Mouse (Mus musculus): ENCODE data around the gene Tcta. TPM values are rescaled to one million over a fixed set of nuclear protein-coding genes. Genes with fewer than 3 reads are reported as not detected.
A peak's percentile ranks its signal among the peaks of the same experiment; 100 is the strongest.
"Not testable (repeated sequence)": the region's sequence is repeated elsewhere in the genome, so short reads cannot be mapped to it uniquely, and the experiment has no call there.

Gene Tcta
- polyA plus RNA-seq, 1 experiment from 2014 or later, result 38.2 TPM

- H3K4me1 ChIP-seq (ENCODE audit: control insufficient read depth, insufficient read depth, low read length), result no peaks in the 10 kb centered on the region
- H3K9ac ChIP-seq (ENCODE audit: low read depth, low read length), result no peak overlapping the region
- ATAC-seq (ENCODE audit: low read depth) (peak; percentile 86), DNase-seq (ENCODE audit: low spot score) (peak; percentile 90)
- H3K9me3 ChIP-seq (ENCODE audit: control insufficient read depth, low read length), result no peaks in the 10 kb centered on the region
- H3K4me2 ChIP-seq (ENCODE audit: low read depth, low read length), result no peak overlapping the region
- no peak overlapping the region for H3K4me3 ChIP-seq (ENCODE audit: low read depth, low read length)
- 30% methylated on average over 8 of the region's 8 CpGs for WGBS
- H3K27ac ChIP-seq (replicated peaks; ENCODE audit: low read depth, low read length), result peak overlapping the region; percentile 35
- H3K36me3 ChIP-seq (ENCODE audit: control insufficient read depth, insufficient read depth, low read length), result no peaks in the 10 kb centered on the region
- H3K27me3 ChIP-seq (replicated peaks; ENCODE audit: control insufficient read depth, insufficient read depth, low read length), result no peaks in the 10 kb centered on the region
Observed at GRCm38 (mm10) chr9:108280071-108280828, 25.7 kb downstream of the Tcta start.

GRCm38 (mm10) chr9:108278697-108279450 is 27.1 kb downstream of the Tcta start:
- Histone ChIP-seq H3K4me1 (ENCODE audit: control insufficient read depth, insufficient read depth, low read length) (no peaks in the 10 kb centered on the region), H3K36me3 (ENCODE audit: control insufficient read depth, insufficient read depth, low read length) (no peaks in the 10 kb centered on the region), H3K27ac (replicated peaks; ENCODE audit: low read depth, low read length) (no peak overlapping the region), H3K27me3 (replicated peaks; ENCODE audit: control insufficient read depth, insufficient read depth, low read length) (no peaks in the 10 kb centered on the region), H3K9me3 (ENCODE audit: control insufficient read depth, low read length) (no peaks in the 10 kb centered on the region), H3K9ac (ENCODE audit: low read depth, low read length) (no peak overlapping the region), H3K4me2 (ENCODE audit: low read depth, low read length) (no peak overlapping the region), H3K4me3 (ENCODE audit: low read depth, low read length) (no peak overlapping the region)
- ATAC-seq (ENCODE audit: low read depth), result no peak
- DNase-seq (ENCODE audit: low spot score), result no peak
- WGBS, result 67% methylated on average over 10 of the region's 10 CpGs

- DNase-seq (ENCODE audit: low spot score) (no peak), ATAC-seq (ENCODE audit: low read depth) (no peak)
Observed at GRCm38 (mm10) chr9:108275331-108275659, 30.7 kb downstream of the Tcta start.

GRCm38 (mm10) chr9:108274476-108275330 is 31.3 kb downstream of the Tcta start:
- WGBS, result 52% methylated on average over 5 of the region's 5 CpGs
- H3K4me1 ChIP-seq (ENCODE audit: control insufficient read depth, insufficient read depth, low read length), result no peaks in the 10 kb centered on the region
- no peak overlapping the region for H3K9ac ChIP-seq (ENCODE audit: low read depth, low read length)
- H3K4me3 ChIP-seq (ENCODE audit: low read depth, low read length), result no peak overlapping the region
- H3K4me2 ChIP-seq (ENCODE audit: low read depth, low read length), result no peak overlapping the region
- H3K27me3 ChIP-seq (replicated peaks; ENCODE audit: control insufficient read depth, insufficient read depth, low read length), result no peaks in the 10 kb centered on the region
- H3K36me3 ChIP-seq (ENCODE audit: control insufficient read depth, insufficient read depth, low read length), result no peaks in the 10 kb centered on the region
- ATAC-seq (ENCODE audit: low read depth) (peak; percentile 79; the same call in 1 of the 2 replicates), DNase-seq (ENCODE audit: low spot score) (no peak)
- no peaks in the 10 kb centered on the region for H3K9me3 ChIP-seq (ENCODE audit: control insufficient read depth, low read length)
- H3K27ac ChIP-seq (replicated peaks; ENCODE audit: low read depth, low read length), result no peak overlapping the region

More at GRCm38 (mm10) chr9:108275331-108275659, 30.7 kb downstream of the Tcta start:
- Histone ChIP-seq H3K4me1 (ENCODE audit: control insufficient read depth, insufficient read depth, low read length) (no peaks in the 10 kb centered on the region), H3K9ac (ENCODE audit: low read depth, low read length) (no peak overlapping the region), H3K36me3 (ENCODE audit: control insufficient read depth, insufficient read depth, low read length) (no peaks in the 10 kb centered on the region), H3K27ac (replicated peaks; ENCODE audit: low read depth, low read length) (no peak overlapping the region), H3K4me2 (ENCODE audit: low read depth, low read length) (no peak overlapping the region), H3K4me3 (ENCODE audit: low read depth, low read length) (no peak overlapping the region), H3K9me3 (ENCODE audit: control insufficient read depth, low read length) (no peaks in the 10 kb centered on the region), H3K27me3 (replicated peaks; ENCODE audit: control insufficient read depth, insufficient read depth, low read length) (no peaks in the 10 kb centered on the region)
- 49% methylated on average over 6 of the region's 6 CpGs for WGBS

GRCm38 (mm10) chr9:108273485-108273884 is 32.5 kb downstream of the Tcta start:
- WGBS, result 76% methylated on average over 4 of the region's 4 CpGs
- Histone ChIP-seq H3K27me3 (replicated peaks; ENCODE audit: control insufficient read depth, insufficient read depth, low read length) (no peaks in the 10 kb centered on the region), H3K27ac (replicated peaks; ENCODE audit: low read depth, low read length) (no peak overlapping the region), H3K9ac (ENCODE audit: low read depth, low read length) (no peak overlapping the region), H3K9me3 (ENCODE audit: control insufficient read depth, low read length) (no peaks in the 10 kb centered on the region), H3K4me3 (ENCODE audit: low read depth, low read length) (no peak overlapping the region), H3K4me1 (ENCODE audit: control insufficient read depth, insufficient read depth, low read length) (no peaks in the 10 kb centered on the region), H3K36me3 (ENCODE audit: control insufficient read depth, insufficient read depth, low read length) (no peaks in the 10 kb centered on the region), H3K4me2 (ENCODE audit: low read depth, low read length) (no peak overlapping the region)
- no peak for ATAC-seq (ENCODE audit: low read depth)
- DNase-seq (ENCODE audit: low spot score), result no peak

GRCm38 (mm10) chr9:108272691-108273090 is 33.3 kb downstream of the Tcta start:
- Histone ChIP-seq H3K4me1 (ENCODE audit: control insufficient read depth, insufficient read depth, low read length) (no peaks in the 10 kb centered on the region), H3K36me3 (ENCODE audit: control insufficient read depth, insufficient read depth, low read length) (no peaks in the 10 kb centered on the region), H3K9me3 (ENCODE audit: control insufficient read depth, low read length) (no peaks in the 10 kb centered on the region), H3K27ac (replicated peaks; ENCODE audit: low read depth, low read length) (peak overlapping the region; percentile 33), H3K9ac (ENCODE audit: low read depth, low read length) (no peak overlapping the region), H3K27me3 (replicated peaks; ENCODE audit: control insufficient read depth, insufficient read depth, low read length) (no peaks in the 10 kb centered on the region), H3K4me2 (ENCODE audit: low read depth, low read length) (no peak overlapping the region), H3K4me3 (ENCODE audit: low read depth, low read length) (no peak overlapping the region)
- ATAC-seq (ENCODE audit: low read depth) (peak; percentile 42; the same call in 1 of the 2 replicates), DNase-seq (ENCODE audit: low spot score) (no peak)
- WGBS, result 57% methylated on average over 5 of the region's 5 CpGs

- DNase-seq (ENCODE audit: low spot score) (no peak), ATAC-seq (ENCODE audit: low read depth) (no peak)
- Histone ChIP-seq H3K9me3 (ENCODE audit: control insufficient read depth, low read length) (no peaks in the 10 kb centered on the region), H3K4me2 (ENCODE audit: low read depth, low read length) (no peak overlapping the region), H3K9ac (ENCODE audit: low read depth, low read length) (no peak overlapping the region), H3K27me3 (replicated peaks; ENCODE audit: control insufficient read depth, insufficient read depth, low read length) (no peaks in the 10 kb centered on the region), H3K27ac (replicated peaks; ENCODE audit: low read depth, low read length) (peak overlapping the region; percentile 44; the same call in 1 of the 2 replicates), H3K4me1 (ENCODE audit: control insufficient read depth, insufficient read depth, low read length) (no peaks in the 10 kb centered on the region), H3K4me3 (ENCODE audit: low read depth, low read length) (no peak overlapping the region), H3K36me3 (ENCODE audit: control insufficient read depth, insufficient read depth, low read length) (no peaks in the 10 kb centered on the region)
- WGBS, result 14% methylated on average over 2 of the region's 2 CpGs
Observed at GRCm38 (mm10) chr9:108271941-108272340, 34.0 kb downstream of the Tcta start.

- 77% methylated on average over 6 of the region's 7 CpGs for WGBS
- not testable (repeated sequence) for H3K36me3 ChIP-seq (ENCODE audit: control insufficient read depth, insufficient read depth, low read length); H3K4me1 ChIP-seq (ENCODE audit: control insufficient read depth, insufficient read depth, low read length); H3K27ac ChIP-seq (replicated peaks; ENCODE audit: low read depth, low read length); DNase-seq (ENCODE audit: low spot score); H3K27me3 ChIP-seq (replicated peaks; ENCODE audit: control insufficient read depth, insufficient read depth, low read length); H3K4me2 ChIP-seq (ENCODE audit: low read depth, low read length); H3K4me3 ChIP-seq (ENCODE audit: low read depth, low read length); ATAC-seq (ENCODE audit: low read depth); H3K9me3 ChIP-seq (ENCODE audit: control insufficient read depth, low read length); H3K9ac ChIP-seq (ENCODE audit: low read depth, low read length)
Observed at GRCm38 (mm10) chr9:108268701-108269100, 37.3 kb downstream of the Tcta start.

Data from embryonic facial prominence, embryonic 14.5 days (tissue).